Mouse (Mus musculus): ENCODE data around the gene Shc3.

DNA sequence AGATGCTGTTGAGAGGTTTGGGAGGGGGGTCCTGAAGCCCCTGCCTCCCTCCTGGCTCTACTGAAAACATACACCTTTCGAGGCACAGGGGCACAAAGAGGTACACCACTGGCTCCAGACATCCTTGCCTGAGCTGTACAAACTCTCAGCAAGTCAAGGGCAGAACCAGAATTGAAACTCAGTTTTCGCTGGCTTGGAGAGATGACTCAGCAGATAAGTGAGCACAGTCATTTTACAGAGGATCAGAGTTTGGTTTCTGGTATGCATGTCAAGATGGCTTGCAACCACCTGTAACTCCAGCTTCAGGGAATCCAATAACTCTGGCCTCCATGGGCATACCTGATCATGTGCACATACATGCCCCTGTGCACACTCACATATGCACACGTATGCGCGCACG, 79.0 kb downstream of the Shc3 start:
- TF ChIP-seq CHD2 (IDR thresholded peaks at IDR 0.05; ENCODE audit: low read length) = no peak
- TF ChIP-seq KAT2A (conservative IDR thresholded peaks at IDR 0.05; ENCODE audit: low read depth, low read length) = no peak
- TF ChIP-seq EP300 (IDR thresholded peaks at IDR 0.05; ENCODE audit: low read depth in 1 of 2, low read length in 2 of 2) = no peak
- TF ChIP-seq CTCF (IDR thresholded peaks at IDR 0.05 in 2 of 3, conservative IDR thresholded peaks at IDR 0.05 in 1 of 3; ENCODE audit: control insufficient read depth in 1 of 3, insufficient read depth in 1 of 3, low read depth in 2 of 3, low read length in 3 of 3, poor library complexity in 1 of 3, severe bottlenecking in 1 of 3) = no peak
- no peak for TF ChIP-seq UBTF (IDR thresholded peaks at IDR 0.05; ENCODE audit: borderline replicate concordance, insufficient read depth, low read depth, low read length)
- TF ChIP-seq MXI1 (IDR thresholded peaks at IDR 0.05; ENCODE audit: low read depth, low read length) = no peak
- no peak for TF ChIP-seq POLR2A (IDR thresholded peaks at IDR 0.05; ENCODE audit: control insufficient read depth in 1 of 2, insufficient read depth in 1 of 2, low read depth in 1 of 2, low read length in 2 of 2, poor library complexity in 1 of 2)
- TF ChIP-seq JUND (IDR thresholded peaks at IDR 0.05; ENCODE audit: low read depth, low read length) = no peak
- TF ChIP-seq SIN3A (IDR thresholded peaks at IDR 0.05; ENCODE audit: low read length) = no peak
- TF ChIP-seq TAL1 (IDR thresholded peaks at IDR 0.05; ENCODE audit: low read length) = no peak
- no peak for TF ChIP-seq MEF2A (IDR thresholded peaks at IDR 0.05; ENCODE audit: extremely low read depth, insufficient replicate concordance, low read depth, low read length, poor library complexity, severe bottlenecking)
